Mouse (Mus musculus) myocyte (in vitro differentiated cells): ENCODE data around the gene Msln.

Experiments used
- CEBPB ChIP-seq: IDR thresholded peaks from 2 replicates; pipeline ENCODE4 v1.6.1; 2011; ENCODE audit warnings: mild to moderate bottlenecking, moderate library complexity; ENCODE audit not compliant: poor library complexity, insufficient read depth, severe bottlenecking
- E2F4 ChIP-seq: IDR thresholded peaks from one replicate; pipeline ENCODE4 v1.6.1; 2011; ENCODE audit warnings: mild to moderate bottlenecking, control low read depth, moderate library complexity; ENCODE audit not compliant: insufficient read depth
- MAX ChIP-seq: IDR thresholded peaks from one replicate; pipeline ENCODE4 v1.6.1; 2011; ENCODE audit warnings: low read depth, mild to moderate bottlenecking, control low read depth
- MYOG ChIP-seq, 3 experiments: IDR thresholded peaks; one replicate each; pipeline ENCODE4 v1.6.1; 2011; ENCODE audit warnings: control low read depth in 2 of 3, low read depth in 2 of 3, mild to moderate bottlenecking in 2 of 3; ENCODE audit not compliant: insufficient read length in 2 of 3, control insufficient read depth in 1 of 3, insufficient read depth in 1 of 3
- POLR2A ChIP-seq: IDR thresholded peaks from one replicate; pipeline ENCODE4 v1.6.1; 2011; ENCODE audit warnings: low read depth, mild to moderate bottlenecking, control low read depth, moderate library complexity; ENCODE audit not compliant: insufficient read length
- POLR2AphosphoS2 ChIP-seq: IDR thresholded peaks from one replicate; pipeline ENCODE4 v1.6.1; 2011; ENCODE audit warnings: low read depth, control low read depth; ENCODE audit not compliant: insufficient read length
- USF1 ChIP-seq: IDR thresholded peaks from one replicate; pipeline ENCODE4 v1.6.1; 2011; ENCODE audit warnings: low read depth, mild to moderate bottlenecking, control low read depth, moderate library complexity

- TF ChIP-seq CEBPB (no peak), POLR2AphosphoS2 (peak; percentile 71), USF1 (no peak), E2F4 (peak; percentile 93), MAX (no peak), POLR2A (peak; percentile 84), MYOG (IDR thresholded peaks at IDR 0.05; ENCODE audit: control insufficient read depth in 1 of 3, insufficient read depth in 1 of 3, insufficient read length in 2 of 3, low read depth in 2 of 3) (no peak)
Observed at GRCm38 (mm10) chr17:25727265-25728008, 26.7 kb downstream of the Msln start, which contains the start of the genes Chtf18 and Rpusd1.
